Mouse (Mus musculus) gastrocnemius, adult 18-20 months (tissue): ENCODE data around the gene Hspb6. TPM values are rescaled to one million over a fixed set of nuclear protein-coding genes. Genes with fewer than 3 reads are reported as not detected.
A peak's percentile ranks its signal among the peaks of the same experiment; 100 is the strongest.

ENCODE experiments used
- DNase-seq: peaks from one replicate; pipeline ENCODE4 v3.0.0; 2021; ENCODE audit warnings: low spot score
- total RNA-seq, 2 experiments: library from RNA; stranded (reverse); gene quantifications; 2 replicates each; pipeline ENCODE4 v1.2.3; 2021

Hspb6 gene
- total RNA-seq, 2 experiments from 2014 or later, result 1,641 to 2,096 TPM

- DNase-seq, result no peak
Observed at GRCm38 (mm10) chr7:30585170-30585569, 33.2 kb downstream of the Hspb6 start.

DNA sequence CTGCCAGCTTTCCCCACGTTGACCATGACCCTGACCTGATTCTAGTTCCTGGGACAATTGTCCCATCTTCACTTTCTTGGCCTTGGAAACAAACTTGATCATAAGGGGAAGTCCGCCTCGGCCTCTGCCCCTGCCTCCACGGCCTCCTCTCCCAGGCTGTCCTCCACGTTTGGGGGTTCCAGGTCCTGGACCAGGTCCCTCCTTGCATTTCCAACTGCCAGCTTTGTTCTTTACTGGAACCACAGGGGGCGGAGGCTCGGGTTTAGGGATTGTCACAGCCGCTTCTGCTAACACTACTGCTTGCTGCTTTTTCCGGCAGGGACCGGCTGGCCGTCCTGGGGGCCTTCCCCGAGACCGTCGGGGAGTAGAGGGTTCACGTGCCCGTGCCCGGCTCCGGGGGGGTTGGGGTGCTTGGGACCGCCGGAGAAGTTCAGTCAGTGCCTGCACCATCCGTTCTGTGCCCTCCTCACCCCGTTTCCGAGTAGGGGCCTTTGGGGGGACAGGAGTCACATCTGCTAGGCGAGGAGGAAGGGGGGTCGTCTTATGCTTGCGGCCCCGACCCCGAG is 34.6 kb downstream of the Hspb6 start:
- no peak for DNase-seq

- peak; percentile 40 for DNase-seq
Observed at GRCm38 (mm10) chr7:30587842-30588667, 36.1 kb downstream of the Hspb6 start.

DNA sequence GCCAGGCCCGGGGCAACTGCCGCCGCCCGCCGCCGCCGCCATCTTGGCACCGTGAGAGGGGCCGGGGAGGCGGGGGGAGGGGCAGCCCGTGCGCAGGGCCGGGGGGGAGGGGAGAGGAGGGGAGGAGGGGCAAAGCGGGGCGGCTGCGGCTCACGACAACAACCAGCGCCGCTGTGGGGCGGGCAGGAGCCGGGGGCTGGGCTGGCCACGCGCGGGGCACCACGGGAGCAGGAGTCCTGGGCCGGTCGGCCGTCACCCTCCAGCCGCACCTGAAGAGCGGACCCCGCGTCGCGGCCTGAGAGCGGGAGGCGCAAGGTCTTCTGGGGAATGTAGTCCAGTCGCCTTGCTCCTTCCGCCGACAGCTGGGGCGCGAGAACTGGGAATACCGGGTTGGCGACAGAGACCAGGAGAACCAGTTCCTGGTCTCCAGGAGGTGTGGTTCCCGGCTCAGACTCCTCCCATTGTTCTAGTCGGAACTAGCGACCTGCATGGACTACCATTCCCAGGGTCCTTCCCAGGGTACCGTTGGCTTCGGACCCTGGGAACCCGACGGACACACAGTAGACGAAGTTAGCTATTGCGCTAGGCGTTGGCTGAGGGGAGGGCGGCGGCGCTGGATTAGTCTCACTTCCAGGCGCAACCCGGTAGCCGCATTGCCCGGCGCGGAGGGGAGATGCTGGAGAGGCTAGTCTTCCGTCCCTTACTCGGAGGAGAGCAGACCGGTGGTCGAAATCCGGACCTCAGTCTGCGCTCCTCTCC is 36.9 kb downstream of the Hspb6 start, which contains the start of gene Kmt2b:
Kmt2b (minus strand) TSS at position 51 of the 759 bp plus-strand sequence.
- DNase-seq, result peak; percentile 97

DNA sequence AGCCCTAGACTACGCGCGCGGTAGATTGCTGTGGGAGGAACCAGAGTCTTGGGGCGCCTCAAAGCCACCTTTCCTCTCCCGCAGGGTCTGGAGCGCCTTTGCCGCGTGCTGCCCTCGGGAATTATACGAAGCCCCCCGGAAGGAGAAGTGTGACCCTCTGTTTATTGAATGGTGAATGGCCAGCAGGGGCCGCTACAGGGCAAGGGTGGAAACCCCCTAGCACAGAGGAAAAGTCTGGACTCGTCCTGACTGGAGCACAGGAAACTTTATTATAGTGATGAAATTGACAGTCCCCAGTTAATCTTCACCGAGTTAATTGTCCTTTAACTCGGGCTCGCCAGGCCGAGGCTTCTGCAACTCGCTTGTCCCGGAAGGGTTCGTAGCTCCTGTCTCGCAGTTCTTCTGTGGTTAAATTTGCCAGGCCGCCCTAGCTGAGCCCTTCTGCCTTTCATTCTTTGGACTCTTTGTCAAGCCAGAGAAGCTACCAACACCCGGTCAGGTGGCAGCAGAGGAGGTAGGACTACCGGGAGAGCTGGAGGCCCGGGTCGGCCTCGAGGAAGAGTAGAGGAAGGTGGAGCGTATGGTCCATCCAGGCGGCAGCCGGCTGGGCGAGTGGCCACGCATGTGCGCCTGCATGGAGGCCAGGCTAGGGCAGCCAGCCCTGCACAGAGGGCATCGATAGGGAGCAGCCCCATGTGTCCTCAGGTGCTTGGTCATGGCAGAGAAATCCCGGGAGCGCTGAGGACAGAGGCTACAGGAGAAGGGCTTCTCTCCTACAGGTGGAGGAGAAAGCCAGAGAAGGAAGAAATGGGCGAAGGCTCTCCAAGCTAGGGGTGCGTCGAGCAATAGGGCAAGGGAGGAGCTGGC is 37.7 kb downstream of the Hspb6 start:
- DNase-seq, result peak; percentile 85

DNA sequence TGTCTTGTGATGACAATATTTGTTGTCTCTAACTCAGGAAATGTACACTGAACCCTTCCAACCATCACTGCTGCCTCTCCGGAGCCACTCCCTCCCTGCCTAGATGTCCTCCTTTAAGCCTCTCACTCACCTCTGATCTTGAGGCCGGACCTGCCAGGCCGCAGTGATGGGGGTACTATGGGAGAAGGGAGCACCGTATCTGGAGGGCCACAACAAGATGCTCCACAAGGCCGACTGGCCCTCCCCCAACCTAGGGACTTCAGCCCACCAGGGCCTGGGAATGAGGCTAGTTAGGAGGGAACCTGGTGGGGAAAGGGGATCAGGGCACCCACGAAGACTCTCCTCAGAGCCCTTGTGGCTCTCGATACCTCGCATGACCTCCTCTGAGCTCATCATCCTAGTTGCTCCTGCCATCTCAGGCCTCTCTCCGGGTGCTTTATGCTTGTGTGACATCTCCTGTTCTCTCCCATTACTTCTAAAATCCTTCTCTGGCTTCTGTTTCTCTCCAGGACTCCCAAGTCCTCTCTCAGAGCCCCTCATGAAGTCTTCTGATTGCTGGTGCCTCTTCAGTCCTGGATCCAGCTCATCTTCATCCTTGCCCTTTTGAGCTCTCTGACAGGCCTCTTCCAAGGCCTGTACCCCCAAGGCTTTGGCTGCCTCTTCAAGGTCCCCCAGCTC is 39.1 kb downstream of the Hspb6 start:
- no peak for DNase-seq

- DNase-seq, result no peak
Observed at GRCm38 (mm10) chr7:30591605-30591951, 39.6 kb downstream of the Hspb6 start.

- DNase-seq, result no peak
Observed at GRCm38 (mm10) chr7:30592772-30593423, 40.9 kb downstream of the Hspb6 start.

GRCm38 (mm10) chr7:30593579-30594509 is 41.9 kb downstream of the Hspb6 start:
- no peak for DNase-seq

GRCm38 (mm10) chr7:30594510-30595024 is 42.6 kb downstream of the Hspb6 start:
- no peak for DNase-seq

DNA sequence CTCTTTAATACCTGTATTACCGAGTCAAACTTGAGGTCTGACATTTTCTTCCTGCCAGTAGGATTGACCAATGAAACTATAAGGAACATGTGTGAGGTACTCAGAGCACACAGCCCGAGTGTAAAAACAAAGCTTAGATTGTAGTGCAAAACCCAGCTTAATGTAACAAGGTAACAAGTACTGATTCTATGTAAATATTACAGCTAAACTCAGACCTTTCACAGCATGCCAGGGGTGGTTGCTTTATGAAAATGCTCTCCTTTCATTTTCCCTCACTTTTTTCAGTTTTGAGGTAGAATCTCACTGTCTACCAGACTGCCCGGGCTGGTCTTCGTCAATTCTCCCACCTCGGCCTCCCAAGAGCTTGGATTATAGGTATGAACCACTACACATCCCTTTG is 44.1 kb downstream of the Hspb6 start:
- DNase-seq, result no peak

DNA sequence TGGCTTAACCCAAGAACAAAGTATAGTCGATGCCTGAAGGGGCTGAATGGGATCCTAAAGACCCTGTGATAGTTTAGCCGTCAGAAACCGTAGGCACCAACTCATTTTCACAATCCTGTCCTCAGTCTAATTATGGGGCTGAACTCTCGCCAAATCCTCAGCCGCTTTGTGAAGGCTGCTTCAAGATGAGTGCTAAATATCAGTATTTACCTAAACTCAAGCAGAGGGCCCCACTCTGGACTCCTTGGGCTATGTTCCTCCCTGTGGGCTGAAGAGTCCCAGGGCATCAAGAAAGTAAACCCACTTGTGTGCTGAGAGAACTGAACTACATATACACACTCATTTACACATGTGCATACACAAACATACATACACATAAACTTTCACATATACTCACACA is 44.8 kb downstream of the Hspb6 start:
- DNase-seq, result no peak

- DNase-seq, result no peak
Observed at GRCm38 (mm10) chr7:30598786-30599185, 46.8 kb downstream of the Hspb6 start, which contains the start of gene Zbtb32. Gene Zbtb32, minus strand, starts transcription at chr7:30598909.

DNA sequence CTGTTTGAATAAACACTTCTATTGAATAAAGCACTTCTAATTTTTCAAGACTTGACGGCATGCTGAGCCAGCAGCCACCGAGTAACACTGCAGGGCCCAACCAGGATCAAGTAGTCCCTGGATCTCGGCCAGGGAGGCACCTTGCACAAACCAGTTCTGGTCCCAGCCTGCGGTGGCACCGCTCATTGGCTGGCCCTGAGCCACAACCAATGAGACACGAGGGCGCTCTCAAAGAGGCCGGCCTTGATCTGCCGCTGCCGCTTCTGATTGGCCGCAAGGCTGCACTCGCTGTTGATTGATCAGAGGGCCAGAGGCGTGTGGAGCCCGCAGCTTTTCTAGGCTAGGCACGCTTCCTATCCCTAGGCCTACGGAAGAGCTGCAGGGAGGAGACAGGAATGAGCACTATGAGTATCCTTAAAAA is 48.0 kb downstream of the Hspb6 start:
- DNase-seq, result peak; percentile 79

DNA sequence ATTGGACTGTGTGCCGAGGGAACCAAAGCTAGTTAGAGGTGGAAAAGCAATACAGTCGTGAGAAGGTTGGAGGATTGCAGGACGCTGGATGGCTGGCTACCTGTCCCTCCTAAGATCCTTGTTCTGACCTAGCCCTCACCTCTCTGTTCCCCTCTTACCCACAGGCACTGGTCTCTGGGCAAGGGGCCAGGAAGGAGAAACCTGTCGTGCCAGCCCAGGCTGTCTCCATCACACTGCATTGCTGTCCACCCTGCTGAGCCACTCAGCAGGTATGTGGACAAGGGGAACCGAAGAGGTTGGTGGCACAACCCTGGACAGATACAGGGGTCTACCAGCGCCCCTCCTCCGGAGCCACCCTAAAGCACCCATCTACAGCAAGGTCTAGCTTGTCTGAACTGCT is 48.7 kb downstream of the Hspb6 start:
- DNase-seq, result no peak

DNA sequence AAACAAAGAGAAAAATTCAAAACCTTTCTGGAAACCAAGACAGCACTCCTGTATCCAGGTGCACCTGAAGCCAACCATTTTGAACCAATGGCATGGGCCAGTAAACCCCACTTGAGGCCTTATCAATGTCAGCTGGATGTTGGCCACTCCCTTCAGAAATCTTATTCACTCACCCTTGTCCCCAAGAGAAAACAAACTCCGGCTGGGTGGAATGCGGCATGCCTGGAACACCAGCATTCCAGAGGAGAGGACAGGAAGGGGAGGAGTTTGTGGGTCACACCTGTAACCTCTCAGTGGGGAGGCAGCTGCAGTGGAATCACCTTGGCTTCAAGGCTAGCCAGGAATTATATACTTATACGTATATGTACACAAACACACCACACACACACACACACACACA is 50.6 kb downstream of the Hspb6 start:
- no peak for DNase-seq

GRCm38 (mm10) chr7:30604424-30604823 is 52.4 kb downstream of the Hspb6 start:
- no peak for DNase-seq

DNA sequence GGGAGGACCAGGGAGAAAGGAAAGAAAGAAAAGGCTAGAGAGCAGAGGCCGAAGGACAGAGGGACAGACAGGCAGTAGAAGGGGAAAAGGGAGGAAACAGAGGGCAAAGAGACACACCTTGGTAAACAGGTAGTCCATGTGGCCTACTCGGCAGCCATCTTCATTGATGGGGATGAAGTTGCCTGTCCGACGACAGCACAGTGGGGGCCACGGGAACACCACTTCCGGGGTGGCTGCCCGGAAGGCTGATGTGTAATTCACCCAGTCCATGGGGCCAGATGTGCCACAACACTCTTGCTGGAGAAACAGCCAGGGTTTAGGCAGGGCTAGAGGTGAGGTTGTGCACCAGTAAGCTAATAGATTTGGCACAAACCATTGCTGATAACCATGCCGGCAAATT is 53.0 kb downstream of the Hspb6 start:
- DNase-seq, result no peak
